Mouse (Mus musculus): ENCODE measurements around the gene Hk2.

Gene Hk2

DNA sequence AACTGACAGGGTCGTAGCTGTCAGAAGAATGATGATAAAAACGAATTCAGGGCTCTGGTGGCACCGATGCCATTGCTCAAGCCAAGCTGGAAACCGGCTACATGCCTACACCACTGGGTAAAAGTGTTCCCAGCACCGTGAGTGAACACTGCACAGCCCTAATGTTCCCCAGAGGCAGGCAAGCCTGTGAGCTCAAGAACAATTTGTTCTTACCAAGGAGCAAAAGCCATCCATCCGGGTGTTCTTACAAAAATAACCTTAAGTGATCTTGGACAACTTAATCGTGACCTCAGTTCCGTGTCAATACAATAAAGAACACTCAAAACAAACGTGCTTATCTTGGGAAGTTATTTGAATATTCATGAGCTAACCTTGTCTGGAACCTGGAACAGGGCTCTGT lies 3.2 kb downstream of the Hk2 start:
- no peak for ATAC-seq (ENCODE audit: insufficient number of reproducible peaks, low FRiP score, low TSS enrichment)

- no peak for ATAC-seq (ENCODE audit: insufficient number of reproducible peaks, low FRiP score, low TSS enrichment)
These were observed 4.0 kb downstream of the Hk2 start for GRCm38 (mm10) chr6:82770286-82770685.

DNA sequence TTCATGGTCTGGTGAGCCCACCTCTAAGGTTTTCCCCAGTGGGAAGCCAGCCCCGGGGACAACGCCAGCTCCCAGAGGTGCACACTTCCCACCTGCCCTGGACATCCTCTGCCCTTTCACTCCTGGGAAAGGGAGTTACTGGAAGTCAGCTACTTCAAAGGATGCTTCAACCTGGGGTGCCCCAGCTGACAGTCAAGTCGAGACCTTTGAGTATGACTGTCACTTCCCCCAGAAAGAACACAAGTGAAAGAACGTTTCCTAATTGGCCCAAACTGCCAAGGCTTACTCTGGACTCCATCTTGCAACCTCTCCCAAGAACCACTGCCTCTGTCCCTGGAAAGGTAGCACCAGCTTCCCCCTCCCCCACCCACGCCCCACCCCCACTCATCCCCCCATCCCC lies 4.5 kb downstream of the Hk2 start:
- ATAC-seq (ENCODE audit: insufficient number of reproducible peaks, low FRiP score, low TSS enrichment): no peak

DNA sequence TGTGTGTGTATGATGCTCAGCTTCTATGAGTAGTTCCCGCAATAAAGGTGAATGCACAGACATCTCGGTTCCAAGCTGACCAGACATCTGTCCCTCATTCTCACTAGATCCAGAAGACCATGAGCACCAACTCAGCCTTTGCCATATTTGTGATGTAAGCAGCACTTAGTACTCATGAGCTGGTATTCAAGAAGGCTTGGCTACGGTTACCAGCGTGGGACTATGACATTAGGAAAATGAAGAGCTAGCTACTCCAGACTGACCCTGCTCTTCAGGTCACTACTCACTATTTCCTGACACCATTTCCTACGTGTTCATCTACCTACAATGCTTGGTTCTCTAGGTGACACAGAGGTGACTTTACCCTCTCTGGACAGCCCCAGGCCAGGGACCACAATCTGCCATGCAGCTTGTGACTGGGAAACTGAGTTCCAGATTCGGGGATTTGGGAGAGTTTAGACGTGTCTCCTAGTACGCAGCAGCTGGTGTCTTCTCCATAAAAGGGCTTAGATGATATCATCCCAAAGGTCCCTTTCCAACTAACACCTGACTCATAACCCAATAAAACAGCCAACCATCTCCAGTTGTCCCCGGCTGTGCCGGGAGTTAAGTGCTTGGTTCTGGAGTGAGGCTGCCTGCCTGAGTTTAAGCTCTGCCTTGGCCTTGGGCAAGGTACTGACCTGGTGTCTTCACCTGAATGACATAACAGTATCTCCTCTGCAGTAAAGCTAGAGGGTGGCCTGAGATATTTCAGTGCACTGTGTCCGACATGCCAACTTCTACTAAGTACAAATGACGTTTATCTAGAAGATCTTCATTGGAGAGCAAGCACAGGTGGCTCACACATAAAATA lies 6.3 kb downstream of the Hk2 start:
- ATAC-seq (ENCODE audit: insufficient number of reproducible peaks, low FRiP score, low TSS enrichment): no peak

DNA sequence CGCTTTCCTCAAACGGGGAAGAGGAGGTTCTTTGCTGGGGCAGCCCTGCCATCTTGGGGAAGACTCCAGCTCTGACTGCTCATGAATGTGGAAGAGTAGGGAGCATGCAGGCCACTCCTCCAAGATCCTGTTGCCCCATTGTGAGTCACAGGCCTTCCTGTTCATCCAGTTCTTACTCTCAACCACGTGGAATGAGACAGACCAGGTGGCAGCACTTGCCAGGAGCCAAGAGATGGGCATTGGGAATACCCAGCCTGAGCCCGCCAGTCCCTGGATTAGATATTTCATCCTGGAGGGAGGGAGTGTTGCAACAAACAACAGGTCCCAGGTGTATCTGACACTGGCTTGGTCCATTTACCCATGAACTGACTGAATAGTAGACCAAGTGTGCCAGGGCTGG lies 7.6 kb downstream of the Hk2 start:
- ATAC-seq (ENCODE audit: insufficient number of reproducible peaks, low FRiP score, low TSS enrichment): no peak

DNA sequence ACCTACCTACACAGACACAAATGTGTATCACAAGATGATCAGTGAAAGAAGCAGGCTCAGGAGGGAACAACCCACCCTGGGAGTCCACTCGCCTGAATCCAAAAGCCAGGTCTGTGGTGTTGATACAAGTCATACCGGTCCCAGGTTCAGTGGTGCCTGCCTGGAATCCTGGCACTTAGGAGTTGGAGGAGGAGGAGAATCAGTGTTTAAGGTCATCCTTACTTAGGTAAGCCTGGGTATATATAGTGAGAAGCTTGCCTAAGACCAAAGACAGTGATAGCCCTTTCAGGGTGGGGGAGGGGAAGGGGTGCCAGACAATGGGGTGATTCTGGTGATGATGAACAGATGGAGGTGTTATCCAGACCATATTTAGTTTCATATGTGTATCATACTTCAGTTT lies 9.0 kb downstream of the Hk2 start:
- no peak for ATAC-seq (ENCODE audit: insufficient number of reproducible peaks, low FRiP score, low TSS enrichment)

GRCm38 (mm10) chr6:82763871-82764503 lies 10.3 kb downstream of the Hk2 start:
- no peak for ATAC-seq (ENCODE audit: insufficient number of reproducible peaks, low FRiP score, low TSS enrichment)

GRCm38 (mm10) chr6:82762728-82763127 lies 11.5 kb downstream of the Hk2 start:
- ATAC-seq (ENCODE audit: insufficient number of reproducible peaks, low FRiP score, low TSS enrichment): no peak

DNA sequence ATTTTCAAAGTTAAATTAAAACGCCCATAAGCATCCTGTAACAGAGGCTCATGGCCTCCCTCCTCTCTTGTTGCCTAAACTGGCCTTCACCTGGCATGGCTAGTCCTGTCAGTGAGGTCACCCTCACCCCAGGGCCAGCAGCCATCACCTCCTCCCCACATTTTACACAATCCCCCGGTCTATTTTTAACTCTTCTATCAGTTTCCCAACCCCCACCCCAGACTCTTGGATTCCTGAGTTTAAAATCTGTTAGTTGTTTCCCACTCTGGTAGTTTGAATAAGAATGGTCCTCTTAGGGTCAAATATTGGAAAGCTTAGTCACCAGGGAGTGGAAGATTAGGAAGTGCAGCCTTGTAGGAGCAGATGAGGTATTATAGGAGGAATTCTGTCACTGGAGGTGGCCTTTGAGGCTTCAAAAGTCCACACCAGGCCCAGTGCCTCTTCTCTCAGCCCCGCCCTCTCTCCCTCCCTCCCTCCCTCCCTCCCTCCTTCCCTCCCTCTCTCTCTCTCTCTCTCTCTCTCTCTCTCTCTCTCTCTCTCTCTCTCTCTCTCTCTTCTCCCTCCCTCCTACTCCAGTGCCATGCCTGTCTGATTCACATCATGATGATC lies 13.4 kb downstream of the Hk2 start:
- no peak for ATAC-seq (ENCODE audit: insufficient number of reproducible peaks, low FRiP score, low TSS enrichment)

DNA sequence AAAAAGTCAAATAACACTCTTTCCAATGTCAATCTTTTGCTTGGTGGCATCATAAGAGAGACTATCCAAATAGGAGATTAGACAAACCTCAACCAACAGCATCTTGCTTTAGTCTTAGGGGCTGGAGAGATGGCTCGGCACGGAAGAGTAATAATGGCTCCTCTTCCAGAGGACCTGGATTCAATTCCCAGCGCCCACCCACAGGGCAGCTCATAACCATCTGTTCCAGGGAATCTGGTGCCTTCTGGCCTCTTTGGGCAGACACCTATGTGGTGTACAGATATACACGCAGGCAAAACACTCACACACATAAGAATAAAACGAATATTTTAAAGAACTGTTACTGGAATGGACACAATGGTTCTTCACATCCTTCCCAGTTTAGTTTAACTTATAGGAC lies 15.0 kb downstream of the Hk2 start:
- ATAC-seq (ENCODE audit: insufficient number of reproducible peaks, low FRiP score, low TSS enrichment): no peak

DNA sequence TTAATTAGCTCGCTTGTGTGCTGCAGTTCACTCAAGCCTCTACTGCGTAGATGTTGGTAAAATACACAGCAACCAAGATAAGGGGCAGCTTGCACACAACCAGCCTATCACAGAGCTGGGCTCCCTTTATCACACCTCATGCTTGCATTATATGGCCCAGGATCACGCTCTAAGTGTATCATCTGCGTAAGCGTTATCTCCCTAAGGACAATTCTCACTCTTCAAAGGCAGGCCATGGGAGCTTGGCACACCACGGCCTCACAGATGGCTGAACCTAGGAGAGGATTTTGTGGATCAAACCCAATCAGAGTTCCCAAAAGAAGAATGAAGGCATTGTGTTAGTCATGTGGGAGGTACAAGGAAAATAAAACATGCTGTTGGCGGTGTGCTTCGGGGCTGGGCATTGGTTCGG lies 17.4 kb downstream of the Hk2 start:
- no peak for ATAC-seq (ENCODE audit: insufficient number of reproducible peaks, low FRiP score, low TSS enrichment)

- ATAC-seq (ENCODE audit: insufficient number of reproducible peaks, low FRiP score, low TSS enrichment): no peak
These were observed 18.0 kb downstream of the Hk2 start for GRCm38 (mm10) chr6:82756216-82756615.

GRCm38 (mm10) chr6:82755338-82755737 lies 18.9 kb downstream of the Hk2 start:
- ATAC-seq (ENCODE audit: insufficient number of reproducible peaks, low FRiP score, low TSS enrichment): no peak

DNA sequence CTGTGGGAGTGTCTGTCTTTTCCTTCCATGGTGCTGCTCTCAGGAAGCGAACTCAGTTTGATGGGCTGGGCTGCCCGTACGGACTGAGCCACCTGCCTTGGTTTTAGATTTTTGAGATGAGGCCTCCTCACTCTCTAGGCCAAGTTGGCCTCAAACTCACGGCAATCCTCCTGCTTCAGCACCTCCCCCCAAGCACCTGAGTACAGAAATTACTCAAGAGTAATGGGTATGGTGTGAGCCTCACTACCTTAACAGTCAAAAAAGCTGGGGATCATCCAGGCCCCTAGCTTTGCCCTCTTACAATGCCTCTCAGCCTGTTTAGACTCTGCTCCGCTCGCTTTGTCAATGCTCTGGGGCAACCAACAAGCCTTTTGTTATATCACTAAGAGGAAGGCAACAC lies 19.5 kb downstream of the Hk2 start:
- no peak for ATAC-seq (ENCODE audit: insufficient number of reproducible peaks, low FRiP score, low TSS enrichment)

DNA sequence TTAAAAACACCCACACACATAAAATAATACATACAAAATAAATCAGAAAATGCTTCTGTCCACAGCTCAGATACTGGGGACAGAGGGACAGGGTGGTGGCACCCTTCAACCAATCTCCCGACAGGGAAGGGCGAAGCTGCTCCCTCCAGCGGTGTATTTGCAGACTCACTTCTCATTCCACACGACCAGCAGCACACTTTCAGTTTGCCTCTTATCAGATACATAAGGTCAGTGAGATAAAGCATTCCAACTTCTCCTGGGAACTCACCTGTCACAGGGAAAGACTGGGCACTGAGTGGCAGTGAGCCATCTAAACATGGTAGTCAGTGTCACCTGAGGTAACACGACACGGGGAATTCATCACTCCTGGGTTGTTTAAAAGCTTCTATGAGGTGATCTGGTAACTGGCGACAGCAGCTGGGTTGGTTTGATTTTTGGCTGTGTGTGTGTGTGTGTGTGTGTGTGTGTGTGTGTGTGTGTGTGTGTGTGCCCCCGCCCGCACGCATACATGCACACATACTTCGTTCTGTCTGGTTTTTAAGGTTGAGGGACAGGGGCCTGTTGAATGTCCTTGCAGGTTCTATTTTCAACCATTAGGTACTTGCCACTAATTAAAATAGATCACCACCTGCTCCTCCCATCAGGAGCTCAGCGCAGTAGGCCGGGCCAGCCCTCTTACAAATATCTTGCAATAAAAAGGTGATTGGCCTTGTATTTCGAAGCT lies 20.5 kb downstream of the Hk2 start:
- ATAC-seq (ENCODE audit: insufficient number of reproducible peaks, low FRiP score, low TSS enrichment): no peak

GRCm38 (mm10) chr6:82753061-82753460 lies 21.2 kb downstream of the Hk2 start:
- ATAC-seq (ENCODE audit: insufficient number of reproducible peaks, low FRiP score, low TSS enrichment): no peak

DNA sequence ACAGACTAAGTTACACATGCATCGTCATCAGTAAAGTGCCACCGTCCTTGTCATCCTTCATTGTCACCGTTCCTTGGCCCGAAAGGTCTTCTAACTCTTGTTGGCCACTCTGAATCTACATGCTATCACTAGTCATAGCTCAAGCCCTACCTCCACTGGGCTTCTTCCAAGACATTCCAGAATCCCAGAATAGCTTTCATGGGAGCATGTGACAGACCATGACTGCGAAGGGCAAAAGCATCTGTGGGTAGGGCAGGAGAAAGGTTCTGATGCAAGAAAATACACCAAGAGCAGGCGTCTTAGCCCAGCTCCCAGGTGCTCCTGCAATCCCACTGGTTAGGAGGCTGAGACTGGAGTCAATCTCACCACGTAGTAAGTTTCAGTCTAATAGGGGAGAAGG lies 22.5 kb downstream of the Hk2 start:
- ATAC-seq (ENCODE audit: insufficient number of reproducible peaks, low FRiP score, low TSS enrichment): no peak

GRCm38 (mm10) chr6:82751031-82751430 lies 23.2 kb downstream of the Hk2 start:
- ATAC-seq (ENCODE audit: insufficient number of reproducible peaks, low FRiP score, low TSS enrichment): no peak

DNA sequence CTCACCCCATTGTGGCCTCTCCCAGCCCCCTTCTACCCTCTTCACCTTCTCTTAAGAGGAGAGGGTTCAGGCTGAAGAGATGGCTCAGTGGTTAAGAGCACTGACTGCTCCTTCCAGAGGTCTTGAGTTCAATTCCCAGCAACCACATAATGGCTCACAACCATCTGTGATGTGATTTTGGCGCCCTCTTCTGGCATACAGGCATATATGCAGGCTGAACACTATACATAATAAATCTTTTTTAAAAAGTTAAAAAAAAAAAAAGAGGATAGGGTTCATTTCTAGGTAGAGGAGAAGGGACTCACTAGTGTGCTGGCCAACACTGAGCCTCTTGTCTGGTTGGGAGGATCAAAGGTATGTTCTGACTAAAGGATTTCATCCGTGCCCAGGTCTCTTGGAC lies 24.2 kb downstream of the Hk2 start:
- no peak for ATAC-seq (ENCODE audit: insufficient number of reproducible peaks, low FRiP score, low TSS enrichment)

DNA sequence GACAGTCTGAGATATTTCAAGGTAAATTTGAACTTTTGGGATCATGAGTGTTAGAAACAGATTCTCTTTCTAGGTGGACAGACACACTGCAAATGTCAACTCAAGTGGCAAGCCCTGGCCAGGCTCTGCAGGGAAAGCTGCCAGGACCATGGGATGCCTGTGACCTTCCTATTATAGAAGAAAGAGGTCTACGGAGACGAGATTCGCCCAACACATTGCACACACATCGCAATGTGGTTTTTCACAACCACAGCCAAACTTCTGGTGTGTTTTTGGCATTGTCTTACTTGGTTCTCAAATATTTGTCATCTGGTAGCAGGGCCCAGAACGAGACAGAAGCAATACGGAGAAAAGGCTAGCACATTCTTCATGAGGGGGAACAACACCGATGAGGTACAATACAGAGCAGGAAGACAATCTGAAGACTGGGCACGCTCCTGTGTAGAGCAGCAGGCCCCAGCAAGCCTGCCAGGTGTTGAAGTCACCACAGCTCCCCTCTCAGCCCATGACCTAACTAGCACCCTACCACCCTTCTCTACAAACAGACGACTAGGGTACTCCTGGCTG lies 26.1 kb downstream of the Hk2 start:
- ATAC-seq (ENCODE audit: insufficient number of reproducible peaks, low FRiP score, low TSS enrichment): no peak

- ATAC-seq (ENCODE audit: insufficient number of reproducible peaks, low FRiP score, low TSS enrichment): no peak
These were observed 27.2 kb downstream of the Hk2 start for GRCm38 (mm10) chr6:82747085-82747484.

Measured in cerebellum, adult (tissue).